Mouse (Mus musculus): ENCODE data around the gene Chd1l.
A peak's percentile ranks its signal among the peaks of the same experiment; 100 is the strongest.

Chd1l gene

DNA sequence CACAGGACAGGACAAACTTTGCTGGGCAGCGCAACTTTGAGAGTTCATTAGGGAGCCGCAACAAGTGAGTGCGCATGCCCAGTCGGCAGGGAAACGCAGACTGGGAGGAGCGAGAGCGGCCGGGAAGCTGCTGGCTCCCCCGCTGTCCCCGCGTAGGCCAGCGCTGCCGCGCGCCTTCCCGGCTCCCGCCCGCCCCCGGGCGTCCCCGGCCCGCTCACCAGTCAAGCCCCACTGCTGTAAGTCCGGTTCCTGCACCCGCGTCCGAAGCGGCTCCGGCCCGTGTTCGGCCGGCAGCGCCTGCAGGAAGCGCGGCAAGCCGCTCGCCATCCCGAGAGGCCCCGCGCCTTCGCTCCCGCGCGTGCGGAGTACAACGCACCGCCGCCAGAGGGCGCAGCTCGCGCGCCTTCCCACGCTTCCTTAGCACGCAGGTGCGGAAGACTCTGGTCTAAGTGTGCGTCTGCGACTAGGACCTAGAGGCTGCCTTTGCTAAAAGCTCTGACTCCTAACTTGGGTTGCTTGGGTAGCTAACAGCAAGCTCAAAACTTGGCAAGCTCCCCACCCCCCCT, at the start of gene Chd1l:
Gene Chd1l, minus strand, starts transcription at position 359 of the 566 bp plus-strand sequence.
- peak; percentile 94 for DNase-seq

DNA sequence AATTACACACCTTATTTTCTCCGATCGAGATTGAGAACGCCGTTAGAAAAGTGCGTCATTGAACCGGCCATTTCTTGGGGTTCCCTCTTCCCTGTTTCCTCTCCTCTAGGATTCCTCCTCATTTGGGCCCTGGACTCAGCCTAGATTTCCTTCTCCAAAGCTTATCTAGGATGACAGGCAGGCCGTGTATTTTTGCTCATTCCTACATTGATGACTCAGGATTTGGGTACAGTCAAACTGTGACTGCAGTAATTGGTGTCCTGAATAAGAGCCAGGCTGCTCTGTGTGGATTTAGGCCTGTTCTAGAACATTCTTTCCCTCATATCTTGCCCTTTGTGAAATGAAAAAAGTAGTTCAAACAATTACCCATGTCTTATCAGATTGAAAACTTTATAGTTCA, 49.7 kb upstream of the Chd1l start:
- DNase-seq = no peak

- DNase-seq = peak in 1 of 2 experiments; percentile 59
These were observed 48.6 kb upstream of the Chd1l start for GRCm38 (mm10) chr3:97658426-97659193.

DNA sequence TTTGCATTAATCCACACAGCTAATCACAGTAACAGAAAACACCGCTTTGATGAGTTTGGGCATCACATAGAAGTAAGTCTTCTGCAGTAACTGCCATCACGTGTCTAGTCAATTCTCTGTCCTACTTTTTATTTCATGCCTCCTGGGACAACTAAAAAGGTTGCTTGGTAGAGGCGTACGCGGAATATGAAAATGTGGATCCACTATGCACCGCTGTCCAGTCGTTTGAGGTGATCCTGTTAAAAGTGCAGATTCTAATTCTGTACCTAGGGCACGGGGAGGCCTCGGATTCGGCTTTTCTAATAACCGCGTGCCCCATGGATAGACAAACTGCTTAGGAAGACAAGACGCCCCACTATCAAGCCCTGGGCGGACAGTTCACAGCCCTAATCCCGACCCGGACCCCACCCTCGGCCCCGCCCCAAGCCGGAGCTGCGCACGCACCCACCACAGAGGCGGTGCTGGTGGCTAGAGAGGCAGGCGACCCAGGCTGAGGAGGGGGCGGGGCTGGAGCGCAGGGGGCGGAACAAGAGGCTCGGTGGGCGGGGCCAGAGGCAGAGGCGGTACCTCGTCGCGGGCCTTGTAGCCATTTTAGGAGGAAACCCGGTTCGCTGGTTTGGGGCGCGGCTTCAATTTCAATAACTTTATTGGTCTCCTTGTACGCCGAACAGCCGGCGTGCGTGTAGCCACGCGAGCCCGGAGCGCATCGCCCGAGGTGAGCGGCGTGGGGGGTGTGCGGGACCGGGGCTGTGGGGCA, 47.8 kb upstream of the Chd1l start, which contains the start of gene Prkab2:
Gene Prkab2, plus strand, starts transcription at position 539 of the 757 bp plus-strand sequence.
- peak; percentile 99 to 100 for DNase-seq

GRCm38 (mm10) chr3:97654901-97655300, 44.9 kb upstream of the Chd1l start:
- peak in 1 of 2 experiments; percentile 62 for DNase-seq

DNA sequence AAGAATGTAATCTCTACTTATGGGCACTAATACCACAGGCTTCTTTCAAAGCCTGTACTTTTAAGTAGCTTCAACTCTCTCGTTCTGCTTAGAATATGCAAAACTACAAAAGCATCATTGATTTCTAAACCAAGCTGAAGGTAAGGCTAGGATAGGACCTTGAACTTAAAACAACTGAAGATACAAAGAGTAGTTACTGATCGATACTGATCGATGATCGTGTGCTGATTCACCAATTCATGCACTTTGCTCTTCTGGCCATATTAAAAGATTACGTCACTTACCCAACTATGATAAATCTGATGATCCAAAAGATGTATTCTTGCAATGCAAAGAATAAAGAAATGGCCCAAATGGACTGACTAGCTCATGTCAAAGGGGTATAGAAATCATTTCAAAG, 43.8 kb upstream of the Chd1l start:
- DNase-seq = no peak

GRCm38 (mm10) chr3:97651604-97652003, 41.6 kb upstream of the Chd1l start:
- DNase-seq = no peak

- DNase-seq = no peak
These were observed 39.5 kb upstream of the Chd1l start for GRCm38 (mm10) chr3:97649469-97649868.

- no peak for DNase-seq
These were observed 39.0 kb upstream of the Chd1l start for GRCm38 (mm10) chr3:97649022-97649421.

DNA sequence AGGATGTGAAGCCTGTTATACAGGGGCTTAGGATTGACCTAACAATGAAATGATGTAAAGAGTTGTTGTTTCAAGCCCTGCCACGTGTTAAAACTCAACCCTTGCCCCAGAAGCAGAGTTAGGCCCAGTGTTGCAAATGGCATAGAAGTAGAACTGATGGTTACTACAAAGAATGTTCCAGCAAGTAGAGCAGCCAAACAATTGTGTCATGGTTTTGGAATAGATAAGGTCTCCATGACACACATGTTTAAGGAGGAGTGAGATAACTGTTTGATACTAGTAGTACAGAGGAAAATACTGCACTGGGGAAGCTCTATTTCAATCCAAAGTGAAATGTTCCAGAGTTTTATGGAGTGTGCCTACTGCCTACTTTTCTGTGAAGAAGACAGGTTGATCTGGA, 38.5 kb upstream of the Chd1l start:
- no peak for DNase-seq

- no peak for DNase-seq
These were observed 32.0 kb upstream of the Chd1l start for GRCm38 (mm10) chr3:97642001-97642400.

DNA sequence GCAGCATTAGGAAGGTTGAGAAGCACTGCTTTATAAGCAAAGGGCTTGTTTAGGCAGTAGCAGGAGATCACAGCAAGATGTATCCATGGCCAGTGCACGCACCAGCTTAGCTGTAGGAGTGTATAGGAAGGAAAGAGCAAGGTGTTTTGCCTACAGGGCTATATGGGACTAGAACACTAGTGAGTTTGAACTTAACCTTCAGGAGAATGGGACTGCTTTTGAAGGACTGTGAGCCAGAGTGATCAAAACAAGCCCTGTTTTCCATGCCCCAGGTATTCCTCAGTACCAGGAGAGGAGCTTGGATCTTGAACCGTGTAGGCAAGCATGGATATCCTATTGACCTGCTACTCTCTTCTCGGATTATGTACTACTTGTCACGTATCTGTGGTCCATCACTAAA, 31.4 kb upstream of the Chd1l start:
- no peak for DNase-seq

DNA sequence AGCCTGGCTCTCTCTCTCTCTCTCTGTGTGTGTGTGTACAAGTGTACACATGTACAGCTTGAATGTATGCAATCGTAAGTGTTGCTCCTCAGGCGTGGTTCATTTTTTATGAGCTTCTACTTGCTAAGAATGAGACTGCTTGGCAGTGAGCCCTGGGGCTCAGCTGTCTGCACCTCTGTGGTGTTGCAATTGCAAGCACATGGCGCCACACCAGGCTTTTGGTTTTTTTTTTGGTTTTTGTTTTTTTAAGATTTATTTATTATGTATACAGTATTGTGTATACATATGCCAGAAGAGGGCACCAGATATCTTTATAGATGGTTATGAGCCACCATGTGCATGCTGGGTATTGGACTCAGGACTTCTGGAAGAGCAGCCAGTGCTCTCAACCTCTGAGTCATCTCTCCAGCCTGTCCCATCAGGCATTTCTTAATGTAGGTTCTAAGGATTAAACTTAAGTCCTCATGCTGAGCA, 24.3 kb upstream of the Chd1l start:
- DNase-seq = peak in 1 of 2 experiments; percentile 43

GRCm38 (mm10) chr3:97633456-97633855, 23.5 kb upstream of the Chd1l start:
- DNase-seq = no peak

- no peak for DNase-seq
These were observed 21.4 kb upstream of the Chd1l start for GRCm38 (mm10) chr3:97631258-97631860.

- DNase-seq = no peak
These were observed 20.7 kb upstream of the Chd1l start for GRCm38 (mm10) chr3:97630746-97631145.

- no peak for DNase-seq
These were observed 19.9 kb upstream of the Chd1l start for GRCm38 (mm10) chr3:97629941-97630340.

DNA sequence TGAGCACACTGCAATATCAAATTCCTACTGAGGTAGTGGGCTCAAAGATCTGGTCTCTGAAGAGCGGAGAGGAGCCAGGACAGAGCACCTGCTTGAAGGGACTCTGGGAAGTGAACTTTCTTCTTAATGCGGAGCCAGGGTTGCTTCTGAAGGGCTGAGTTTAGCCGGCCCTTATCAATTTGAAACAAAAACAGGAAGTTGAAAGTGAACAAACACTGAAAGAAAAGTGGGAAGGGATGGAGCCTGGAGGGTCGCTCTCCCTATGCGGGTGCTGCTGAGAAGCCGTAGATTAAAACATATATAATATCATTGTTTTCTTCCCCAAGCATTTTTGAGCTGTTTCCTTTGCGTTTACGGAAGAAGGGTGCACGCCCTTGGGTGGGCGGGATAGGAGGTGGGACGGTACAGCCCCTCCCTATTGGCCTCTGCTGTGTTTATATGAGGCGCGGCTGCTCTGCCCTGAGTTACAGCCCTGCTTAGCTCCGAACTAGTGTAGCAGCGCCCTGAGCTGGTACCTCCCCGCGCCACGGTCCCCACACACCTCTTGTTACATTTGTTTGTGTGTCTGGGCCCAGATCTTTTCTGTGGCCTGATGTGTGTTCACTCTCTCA, 18.5 kb upstream of the Chd1l start, which contains the start of gene Fmo5:
Gene Fmo5, plus strand, starts transcription at position 414 of the 611 bp plus-strand sequence.
- DNase-seq = peak; percentile 79 to 87

- DNase-seq = no peak
These were observed 17.9 kb upstream of the Chd1l start for GRCm38 (mm10) chr3:97627893-97628292.

- no peak for DNase-seq
These were observed 14.6 kb upstream of the Chd1l start for GRCm38 (mm10) chr3:97624611-97625010.

DNA sequence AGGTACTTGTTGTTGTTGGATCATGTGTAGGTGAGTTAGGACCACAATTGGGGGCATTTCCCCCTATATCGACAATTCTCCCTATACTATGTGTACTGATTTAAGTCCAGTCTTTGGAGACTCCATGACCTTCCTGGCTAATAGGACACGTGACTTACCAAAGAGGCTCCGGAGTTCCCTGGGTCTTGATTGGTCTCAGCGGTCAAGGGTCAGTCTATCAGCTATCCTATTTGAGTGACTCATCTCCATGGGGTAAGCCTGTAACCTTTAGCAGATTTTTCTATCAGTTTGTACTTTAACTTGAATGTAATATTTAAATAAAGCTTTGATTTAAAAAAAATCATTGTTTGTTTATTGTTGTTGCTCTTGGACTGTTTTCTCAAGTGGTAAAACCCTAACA, 10.7 kb upstream of the Chd1l start:
- no peak for DNase-seq

DNA sequence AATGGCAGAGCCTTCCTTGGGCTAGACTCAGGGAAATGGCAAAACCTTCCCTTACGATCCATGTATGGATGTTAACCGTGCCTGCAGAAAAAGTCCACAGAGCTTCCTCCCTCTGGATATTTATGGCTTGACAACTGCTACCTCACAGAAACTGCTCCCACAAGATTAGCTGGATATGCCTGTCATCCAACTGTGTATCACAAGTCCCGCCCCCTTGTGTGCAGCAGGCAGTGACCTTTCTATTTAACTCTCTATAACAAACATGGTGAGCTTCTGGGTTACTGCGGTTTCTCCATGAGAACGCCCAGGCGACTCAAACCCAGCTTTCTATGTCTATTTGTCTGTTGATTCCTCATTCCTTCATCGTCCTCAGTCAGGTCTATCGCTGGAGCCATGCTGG, 7.9 kb upstream of the Chd1l start:
- no peak for DNase-seq

Data from kidney, postnatal 25 days (tissue).